Mouse (Mus musculus) effector memory CD4-positive, alpha-beta T cell, adult 7 months (primary cell): ENCODE data around the gene Fbxw27. TPM values are rescaled to one million over a fixed set of nuclear protein-coding genes. Genes with fewer than 3 reads are reported as not detected.

Source experiments
- polyA plus RNA-seq: library from polyadenylated mRNA; unstranded; fragments of 100-300 nt; shearing (Covaris generic); gene quantifications from one replicate; pipeline ENCODE4 v1.2.1, GENCODE M21; 2017

The Fbxw27 gene
- polyA plus RNA-seq = not detected

DNA sequence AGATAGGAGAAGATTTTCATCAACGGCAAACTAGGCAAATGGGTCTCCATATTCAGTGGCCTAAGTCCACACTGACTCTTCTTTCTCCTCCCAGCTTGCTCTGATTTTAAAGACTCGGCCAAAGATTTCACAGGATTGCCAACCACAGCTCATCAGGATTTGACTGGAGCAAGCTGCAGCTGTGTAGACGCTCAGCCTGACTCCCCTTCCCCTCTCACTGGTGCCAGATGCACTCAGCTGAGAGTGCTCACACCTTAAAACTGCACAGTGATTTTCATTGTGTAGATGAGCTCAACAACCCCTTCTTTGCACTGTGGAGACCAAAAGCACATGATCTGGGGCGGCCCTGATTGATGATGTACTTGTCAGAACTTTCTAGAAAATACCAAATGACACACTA, at the start of gene Fbxw27:
Fbxw27 (minus strand) TSS at position 101 of the 400 bp plus-strand sequence.

DNA sequence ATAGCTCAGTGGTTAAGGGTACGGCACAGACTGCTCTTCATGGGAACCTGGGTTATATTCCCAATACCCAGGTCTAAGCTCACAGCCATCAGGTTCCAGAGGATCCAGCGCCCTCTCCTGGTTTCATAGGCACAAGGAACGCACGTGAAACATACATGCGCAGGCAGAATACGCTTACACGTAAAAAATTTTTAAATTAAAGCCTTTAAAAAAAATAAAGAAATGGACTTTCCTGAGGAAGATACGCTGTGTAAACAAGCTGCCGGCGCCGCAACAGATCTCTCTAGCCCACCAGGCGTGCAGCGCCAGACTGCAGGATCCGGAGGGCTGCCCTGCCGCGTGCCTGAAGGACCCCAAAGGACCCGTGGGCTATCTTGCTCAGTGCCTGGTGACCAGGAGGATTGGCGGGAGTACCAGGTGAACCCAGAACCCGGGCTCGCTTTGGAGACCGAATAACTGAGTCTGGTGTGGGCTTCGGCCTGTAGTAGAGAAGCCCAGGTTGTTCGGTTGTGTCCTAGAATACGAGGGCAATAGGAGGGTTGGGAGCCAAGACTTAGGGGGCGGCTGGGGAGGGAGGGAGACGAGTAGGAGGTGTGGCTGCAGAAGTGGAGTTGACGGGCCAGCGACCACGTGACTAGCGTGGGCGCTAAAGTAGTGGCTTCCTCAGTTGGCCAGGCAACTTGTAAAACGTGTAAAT, 42.1 kb upstream of the Fbxw27 start, which contains the start of gene Nme6:
Nme6 (plus strand) TSS at position 359 of the 697 bp plus-strand sequence.

DNA sequence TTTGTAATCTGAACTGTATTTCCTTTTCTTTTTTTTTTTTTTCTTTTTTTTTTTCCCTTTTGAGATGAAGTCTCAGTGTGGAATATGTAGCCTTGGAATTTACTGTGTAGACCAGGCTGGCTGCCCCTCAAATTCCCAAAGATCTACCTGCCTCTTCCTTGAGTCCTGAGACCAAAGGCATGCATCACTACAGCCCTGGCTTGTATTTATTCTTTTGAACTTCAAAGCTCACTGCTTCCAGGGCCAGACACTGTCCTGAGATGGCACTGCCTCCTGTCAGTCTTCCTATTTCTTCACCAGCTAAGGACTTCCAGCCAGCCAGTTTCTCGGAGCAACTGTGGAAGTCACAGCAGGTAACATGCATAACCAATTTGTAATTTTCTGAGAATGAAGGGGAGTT, 21.5 kb upstream of the Fbxw27 start, which contains the start of gene Spink8:
Spink8 (plus strand) TSS at position 301 of the 400 bp plus-strand sequence.

DNA sequence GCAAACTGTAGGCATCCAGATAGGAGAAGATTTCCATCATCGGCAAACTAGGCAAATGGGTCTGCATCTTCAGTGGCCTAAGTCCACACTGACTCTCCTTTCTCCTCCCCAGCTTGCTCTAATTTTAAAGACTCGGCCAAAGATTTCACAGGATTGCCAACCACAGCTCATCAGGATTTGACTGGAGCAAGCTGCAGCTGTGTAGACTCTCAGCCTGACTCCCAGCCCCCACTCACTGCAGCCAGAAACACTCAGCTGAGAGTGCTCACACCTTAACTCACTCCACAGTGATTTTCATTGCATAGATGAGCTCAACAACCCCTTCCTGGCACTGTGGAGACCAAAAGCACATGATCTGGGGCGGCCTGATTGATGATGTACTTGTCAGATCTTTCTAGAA, 44.5 kb downstream of the Fbxw27 start, which contains the start of gene Fbxw26:
Fbxw26 (minus strand) TSS at position 101 of the 400 bp plus-strand sequence.

Other genes with a start within 250 kb of the Fbxw27 start
- gene Fbxw15, start 222.4 kb downstream of the Fbxw27 start, polyA plus RNA-seq = not detected
- not detected for gene Fbxw24, start 164.6 kb downstream of the Fbxw27 start, polyA plus RNA-seq
- gene Fbxw25, start 126.0 kb downstream of the Fbxw27 start, polyA plus RNA-seq = not detected
- gene Fbxw18, start 88.0 kb downstream of the Fbxw27 start, polyA plus RNA-seq = not detected
- not detected for gene Fbxw26, start 44.6 kb downstream of the Fbxw27 start, polyA plus RNA-seq
- 0.62 TPM for gene Spink8, start 21.6 kb upstream of the Fbxw27 start, polyA plus RNA-seq
- 10.0 TPM for gene Nme6, start 42.1 kb upstream of the Fbxw27 start, polyA plus RNA-seq
- gene Camp, start 58.9 kb upstream of the Fbxw27 start, polyA plus RNA-seq = not detected
- 4.8 TPM for gene Cdc25a, start 84.9 kb upstream of the Fbxw27 start, polyA plus RNA-seq
- 68.4 TPM for gene Map4, start 140.8 kb upstream of the Fbxw27 start, polyA plus RNA-seq